Mouse (Mus musculus) lung, postnatal 0 days (tissue): ENCODE measurements at regions not wholly inside any gene's neighbourhood (a gene's known extent, or its start where the extent isn't known, plus 50 kb on each side); places are given as distances from the start of the nearest gene placed in this dataset.
"Not testable (repeated sequence)": the region's sequence is repeated elsewhere in the genome, so short reads cannot be mapped to it uniquely, and the experiment has no call there.

Experiments used
- CTCF ChIP-seq: IDR thresholded peaks from 2 replicates; pipeline ENCODE4 v1.5.1; 2016; ENCODE audit warnings: antibody characterized with exemption, mild to moderate bottlenecking
- EP300 ChIP-seq: IDR thresholded peaks from 2 replicates; pipeline ENCODE4 v1.6.1; 2016; ENCODE audit warnings: antibody characterized with exemption, mild to moderate bottlenecking, control low read depth

GRCm38 (mm10) chr8:89924697-89925096, 423.4 kb downstream of the Tox3 start:
- TF ChIP-seq CTCF, EP300: not testable (repeated sequence)
